Mouse (Mus musculus): Measurements from ENCODE around the gene Arfgap3.
"Not testable (repeated sequence)": the region's sequence is repeated elsewhere in the genome, so short reads cannot be mapped to it uniquely, and the experiment has no call there.

Arfgap3 gene

GRCm38 (mm10) chr15:83349954-83350711 is at the start of gene Arfgap3:
TSS of gene Arfgap3 (minus strand) at chr15:83350247.
- DNase-seq (ENCODE audit: low spot score in 2 of 2), result peak; percentile 94

DNA sequence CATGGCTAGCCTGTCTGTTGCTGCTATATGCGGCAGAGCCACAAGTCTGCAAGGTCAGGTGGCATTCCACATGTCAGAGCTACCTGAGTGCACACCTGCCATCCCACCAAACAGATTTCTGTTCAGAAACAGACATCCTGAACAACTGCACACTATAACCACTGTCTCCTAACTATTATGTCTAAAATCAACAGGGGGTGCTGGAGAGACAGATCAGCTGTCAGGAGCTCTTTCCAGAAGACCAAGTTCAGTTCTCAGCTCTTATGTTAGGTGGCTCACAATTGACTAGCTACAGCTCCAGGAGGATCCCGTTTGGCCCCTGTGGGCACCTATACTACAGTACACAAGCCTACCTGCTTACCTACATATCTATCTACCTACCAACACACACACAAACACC is 42.7 kb upstream of the Arfgap3 start:
- no peak for DNase-seq (ENCODE audit: low spot score in 2 of 2)

DNA sequence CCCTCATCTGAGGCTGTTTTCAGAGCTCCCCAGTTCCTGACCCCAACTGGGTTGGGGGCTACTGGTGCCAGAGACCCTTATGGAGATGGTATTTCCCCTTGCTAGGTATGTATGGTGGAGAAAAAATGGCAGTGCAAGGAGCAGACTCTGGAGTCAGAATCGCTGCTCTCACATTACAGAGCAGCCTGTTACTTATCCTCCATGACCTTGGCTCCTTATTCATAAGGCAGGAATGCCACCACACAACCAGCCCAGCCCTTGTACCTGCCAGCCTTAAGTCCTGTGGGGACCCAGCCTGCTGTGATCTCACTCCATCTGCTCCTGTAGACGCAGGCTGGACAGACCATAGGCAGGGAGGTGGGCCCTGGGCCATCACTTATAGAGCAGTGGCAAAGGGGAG is 37.9 kb upstream of the Arfgap3 start:
- DNase-seq (ENCODE audit: low spot score in 2 of 2), result no peak

DNA sequence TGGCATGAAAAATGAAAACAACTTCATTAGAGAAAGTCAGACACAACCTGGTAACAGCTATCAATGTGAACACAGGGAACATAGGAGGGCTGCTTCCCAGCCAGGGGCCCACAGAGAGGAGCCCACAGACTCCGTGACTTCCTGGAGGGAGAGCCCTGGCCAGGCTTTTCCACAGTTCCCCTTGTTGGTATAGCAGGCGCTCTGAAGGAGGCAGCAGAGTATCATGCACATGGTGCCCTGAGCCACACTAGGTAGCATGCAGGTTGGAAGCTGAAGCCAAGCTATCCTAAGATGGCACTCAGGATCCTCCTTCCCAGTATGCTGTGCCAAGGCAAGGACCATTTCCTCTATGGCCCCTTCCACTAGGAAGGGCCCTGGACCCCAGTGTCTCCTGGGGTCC is 33.6 kb upstream of the Arfgap3 start:
- peak in 1 of 2 experiments; percentile 22 for DNase-seq (ENCODE audit: low spot score in 2 of 2)

- DNase-seq (ENCODE audit: low spot score in 2 of 2), result no peak
Measured at GRCm38 (mm10) chr15:83383136-83383535, 33.1 kb upstream of the Arfgap3 start.

GRCm38 (mm10) chr15:83382467-83382866 is 32.4 kb upstream of the Arfgap3 start:
- DNase-seq (ENCODE audit: low spot score in 2 of 2), result no peak

DNA sequence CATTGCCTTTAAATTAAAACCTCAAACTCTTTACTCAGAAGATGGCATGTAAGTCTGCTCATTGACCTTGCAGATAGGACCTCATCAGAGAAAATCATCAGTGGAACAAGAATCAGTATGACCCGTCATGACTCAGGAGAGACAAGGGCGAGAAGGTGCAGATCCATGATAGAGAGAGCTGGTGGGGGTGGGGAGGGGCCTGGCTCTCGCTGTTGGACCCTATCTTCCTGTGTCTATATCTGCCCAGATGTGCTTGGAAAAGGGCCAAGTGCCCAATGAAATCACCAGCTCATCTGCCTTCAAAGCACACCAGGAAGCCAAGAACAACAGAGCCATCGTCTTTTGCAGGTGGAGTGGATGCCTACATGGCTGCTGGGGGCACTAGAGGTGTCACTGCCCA is 27.1 kb upstream of the Arfgap3 start:
- no peak for DNase-seq (ENCODE audit: low spot score in 2 of 2)

- DNase-seq (ENCODE audit: low spot score in 2 of 2), result peak; percentile 60 to 62
Measured at GRCm38 (mm10) chr15:83375136-83375535, 25.1 kb upstream of the Arfgap3 start.

DNA sequence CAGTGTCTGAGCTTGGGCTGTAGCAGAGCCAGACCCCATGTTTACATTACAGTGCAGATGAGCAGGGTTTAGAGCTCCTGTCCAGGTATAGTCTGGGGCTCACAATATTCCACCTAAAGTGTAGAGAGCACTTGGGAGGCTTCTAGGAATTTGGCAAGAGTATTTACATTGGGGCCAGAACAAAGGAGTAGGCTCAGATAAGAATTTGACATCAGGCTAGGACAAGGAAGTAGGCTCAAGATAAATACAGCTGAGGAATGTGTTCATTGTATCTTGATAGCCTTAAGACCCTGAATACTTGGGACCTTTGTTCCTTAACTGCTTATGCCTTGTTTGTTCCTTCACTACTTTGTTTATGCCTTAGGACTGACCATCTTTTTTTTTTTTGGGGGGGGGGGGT is 24.0 kb upstream of the Arfgap3 start:
- DNase-seq (ENCODE audit: low spot score in 2 of 2), result no peak

- not testable (repeated sequence) for DNase-seq (ENCODE audit: low spot score in 2 of 2)
Measured at GRCm38 (mm10) chr15:83368702-83369101, 18.7 kb upstream of the Arfgap3 start.

GRCm38 (mm10) chr15:83368261-83368660 is 18.2 kb upstream of the Arfgap3 start:
- no peak for DNase-seq (ENCODE audit: low spot score in 2 of 2)

DNA sequence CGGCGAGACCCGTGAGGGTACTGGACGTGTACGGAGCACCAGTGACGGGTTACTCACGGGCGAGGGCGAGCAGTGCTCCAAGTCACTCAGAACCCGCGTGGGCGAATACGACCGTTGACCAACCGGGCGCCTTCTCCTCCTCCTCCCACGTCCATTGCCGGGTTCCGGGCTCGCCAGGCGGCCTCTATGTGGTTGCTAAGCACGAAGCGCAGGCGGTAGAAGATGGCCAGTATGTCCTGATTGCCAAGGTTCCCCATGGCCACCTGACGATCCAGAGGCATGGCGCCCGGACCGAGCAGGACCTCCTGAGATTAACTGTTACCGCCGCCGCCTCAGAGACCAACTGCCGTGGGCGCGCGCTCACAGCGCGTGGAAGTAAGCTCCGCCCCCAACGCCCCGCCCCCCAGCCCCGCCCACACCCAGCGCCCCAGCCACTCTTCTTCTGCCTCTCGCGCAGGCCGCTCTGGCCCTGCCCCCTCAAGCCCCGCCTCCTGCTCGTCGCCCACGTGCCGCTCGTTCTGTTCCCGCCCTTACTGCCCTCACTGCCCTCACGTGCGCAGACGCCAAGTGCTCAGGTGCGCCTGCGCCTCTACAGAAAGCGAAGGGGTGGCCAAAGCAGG is 17.0 kb upstream of the Arfgap3 start:
- peak; percentile 46 to 49 for DNase-seq (ENCODE audit: low spot score in 2 of 2)

DNA sequence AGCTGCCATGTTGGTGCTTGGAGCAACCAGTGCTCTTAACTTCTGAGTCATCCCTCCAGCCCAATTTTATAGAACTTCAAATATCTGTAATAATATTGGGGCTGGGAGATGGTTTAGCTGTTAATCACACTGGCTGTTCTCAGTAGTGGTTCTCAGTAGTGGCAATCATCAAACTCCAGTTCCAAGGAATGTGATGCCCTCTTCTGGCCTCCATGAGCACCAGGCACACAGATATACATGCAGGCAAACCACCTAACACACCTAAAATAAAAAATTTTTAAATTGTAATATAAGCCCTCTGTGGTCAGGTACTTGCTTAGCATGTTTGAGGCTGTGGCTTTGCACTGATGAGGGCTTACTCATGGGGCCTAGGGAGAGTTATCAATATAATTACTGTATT is 15.7 kb upstream of the Arfgap3 start:
- DNase-seq (ENCODE audit: low spot score in 2 of 2), result no peak

- DNase-seq (ENCODE audit: low spot score in 2 of 2), result no peak
Measured at GRCm38 (mm10) chr15:83364194-83364593, 14.1 kb upstream of the Arfgap3 start.

DNA sequence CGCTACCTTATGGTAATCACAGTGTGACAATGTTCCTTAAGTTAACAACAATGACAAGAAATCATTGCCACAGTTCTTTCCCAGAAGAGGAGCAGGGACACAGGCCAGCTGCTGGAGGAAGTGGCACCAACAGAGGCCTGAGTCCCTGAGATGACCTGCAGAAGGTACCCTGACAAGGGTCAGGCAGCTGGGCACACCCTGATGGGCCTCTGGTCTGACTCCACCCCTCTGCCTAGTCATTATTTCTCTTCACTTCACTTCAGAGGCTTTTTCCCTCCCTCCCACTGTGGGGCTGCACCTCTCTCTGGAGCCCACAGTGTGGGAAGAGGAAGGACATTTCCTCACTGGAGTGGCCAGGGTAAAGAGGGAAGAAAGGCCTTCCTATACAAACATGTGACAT is 12.8 kb upstream of the Arfgap3 start:
- DNase-seq (ENCODE audit: low spot score in 2 of 2), result not testable (repeated sequence)

DNA sequence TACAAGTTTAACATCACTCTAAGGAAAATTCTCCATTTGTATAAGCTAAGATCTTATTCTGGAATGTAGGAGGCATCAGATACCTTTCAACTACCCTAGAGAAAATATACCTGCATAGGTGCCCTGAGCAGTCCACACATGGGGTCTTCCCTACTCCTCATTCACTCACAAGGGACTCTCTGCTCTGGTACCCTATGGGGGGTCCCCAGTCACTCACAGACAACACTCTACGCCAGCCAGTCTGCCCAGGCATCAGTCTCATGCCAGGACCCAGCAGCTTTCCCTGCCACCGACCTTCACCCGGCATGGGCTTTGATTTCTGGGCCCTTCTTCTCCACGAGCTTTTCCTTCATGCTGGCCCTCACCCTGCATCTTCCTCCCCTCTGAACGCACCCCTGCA is 10.9 kb upstream of the Arfgap3 start:
- not testable (repeated sequence) for DNase-seq (ENCODE audit: low spot score in 2 of 2)

DNA sequence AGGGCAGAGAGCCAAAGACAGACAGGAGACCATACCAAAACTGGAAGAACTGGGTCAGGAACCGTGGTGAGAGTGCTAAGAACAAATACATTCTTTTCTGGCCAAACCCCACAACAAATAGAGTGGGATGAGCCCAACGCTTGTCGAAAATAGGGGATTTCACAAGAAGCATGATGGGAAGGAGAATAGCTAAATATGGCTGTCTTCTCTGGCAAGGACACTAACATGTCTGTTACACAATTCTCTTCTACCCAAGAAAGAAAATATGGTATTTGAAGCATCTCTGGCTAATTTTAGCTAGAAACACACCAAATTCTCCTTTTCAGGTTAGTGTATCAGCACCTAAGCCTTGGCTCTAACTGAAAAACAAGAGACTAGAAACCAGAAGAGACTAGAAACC is 10.1 kb upstream of the Arfgap3 start:
- DNase-seq (ENCODE audit: low spot score in 2 of 2), result no peak

DNA sequence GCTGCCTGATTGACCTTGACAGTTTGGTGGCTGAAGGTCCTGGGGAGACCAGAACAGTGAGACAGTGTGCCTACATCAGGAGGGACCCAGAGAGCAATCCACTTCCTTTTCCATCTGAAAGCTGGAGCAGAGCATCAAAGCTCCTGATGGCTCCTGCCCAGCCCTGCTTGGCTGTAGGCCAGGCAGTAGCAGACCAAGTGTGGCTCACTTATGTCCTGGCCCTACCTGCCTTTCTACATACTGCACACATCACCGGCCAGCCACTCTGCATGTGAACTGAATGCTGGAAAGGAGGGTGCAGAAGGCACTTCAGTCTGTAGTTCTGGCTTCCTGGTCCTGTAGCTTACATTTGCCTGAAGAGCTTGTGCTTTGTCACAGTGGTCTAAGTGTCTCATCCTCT is 8.4 kb upstream of the Arfgap3 start:
- no peak for DNase-seq (ENCODE audit: low spot score in 2 of 2)

GRCm38 (mm10) chr15:83351546-83351945 is 1.5 kb upstream of the Arfgap3 start:
- DNase-seq (ENCODE audit: low spot score in 2 of 2), result no peak

DNA sequence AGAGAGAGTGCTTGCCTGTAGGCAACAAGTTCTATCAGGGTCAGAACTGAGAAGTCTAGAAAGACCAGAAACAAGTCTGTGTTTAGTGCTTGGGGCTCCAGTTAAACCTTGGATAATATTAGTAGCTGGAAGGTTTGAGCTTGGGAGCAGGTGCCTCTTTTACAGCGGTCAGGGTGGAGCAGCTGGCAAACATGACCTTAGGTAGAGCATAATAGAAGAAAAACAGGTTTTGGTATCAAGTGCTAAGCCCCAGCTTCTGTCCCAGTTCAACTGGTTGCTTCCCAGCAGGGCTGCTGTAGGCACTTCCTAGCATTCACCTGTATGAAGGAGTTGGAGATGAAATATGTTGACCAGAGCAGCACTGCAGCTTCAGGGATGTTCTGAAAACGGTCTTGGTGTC is 812 bp upstream of the Arfgap3 start:
- DNase-seq (ENCODE audit: low spot score in 2 of 2), result no peak

GRCm38 (mm10) chr15:83349225-83349953 is 658 bp downstream of the Arfgap3 start:
- DNase-seq (ENCODE audit: low spot score in 2 of 2), result no peak

DNA sequence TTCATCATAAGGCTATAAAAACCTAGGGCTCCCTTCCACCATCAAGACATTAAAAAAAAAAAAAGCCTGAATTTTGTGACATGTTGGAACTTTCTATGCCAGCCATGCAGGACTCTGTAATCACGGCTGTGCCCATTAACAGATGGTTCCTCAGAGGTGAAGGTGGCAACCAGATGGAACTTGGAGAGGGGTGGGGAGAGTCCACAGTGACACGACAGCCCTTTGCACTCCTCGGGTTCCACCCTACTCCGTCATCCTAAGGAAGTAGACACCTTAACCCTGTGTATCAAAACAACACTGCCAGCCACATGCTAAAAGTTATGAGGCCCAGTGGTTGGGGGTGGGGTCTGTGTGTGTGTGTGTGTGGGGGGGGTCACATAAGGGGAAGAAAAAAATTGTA is 1.3 kb downstream of the Arfgap3 start:
- DNase-seq (ENCODE audit: low spot score in 2 of 2), result no peak
